Mouse (Mus musculus): ENCODE measurements around the gene Homer2.

GRCm38 (mm10) chr7:81566892-81567291 is 140.4 kb downstream of the Homer2 start, which contains the start of gene Fsd2:
- TF ChIP-seq RCOR1 (conservative IDR thresholded peaks at IDR 0.05; ENCODE audit: low read depth, low read length) (no peak), SIN3A (IDR thresholded peaks at IDR 0.05; ENCODE audit: low read length) (no peak), JUND (conservative IDR thresholded peaks at IDR 0.05; ENCODE audit: low read depth, low read length) (no peak), ZMIZ1 (IDR thresholded peaks at IDR 0.05; ENCODE audit: low read depth, low read length) (no peak), POLR2AphosphoS2 (IDR thresholded peaks at IDR 0.05; ENCODE audit: low read depth, low read length) (no peak)
